Mouse (Mus musculus) gastrocnemius, adult 8-10 months (tissue): ENCODE measurements around the gene Gm6367. TPM values are rescaled to one million over a fixed set of nuclear protein-coding genes. Genes with fewer than 3 reads are reported as not detected.
"Not testable (repeated sequence)": the region's sequence is repeated elsewhere in the genome, so short reads cannot be mapped to it uniquely, and the experiment has no call there.

Experiments
- DNase-seq, 2 experiments: peaks; one replicate each; pipeline ENCODE4 v3.0.0; 2022; ENCODE audit warnings: low spot score in 2 of 2
- total RNA-seq, 4 experiments: library from RNA; stranded (reverse); gene quantifications; 2 replicates each; pipeline ENCODE4 v1.2.4; 2022

Gene Gm6367
- not detected for total RNA-seq

DNA sequence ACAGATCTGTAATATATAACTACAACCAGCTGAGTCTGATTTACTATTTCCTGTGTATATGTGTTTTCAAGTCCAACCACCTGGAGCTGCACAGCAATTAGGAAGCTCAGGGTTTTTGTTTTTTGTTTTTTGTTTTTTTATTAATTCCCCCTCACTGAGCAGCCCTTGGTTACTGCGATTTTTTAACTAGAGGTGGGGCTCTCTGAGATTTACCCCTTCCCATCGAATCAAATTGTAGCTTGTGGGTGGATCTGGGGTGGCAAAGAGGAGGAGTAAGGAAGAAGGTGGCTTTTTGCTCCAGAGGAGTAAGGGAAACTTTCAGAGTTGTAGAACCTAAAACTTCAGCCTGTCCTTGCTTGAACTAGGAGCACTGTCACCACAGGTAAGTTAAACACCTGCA lies at the start of gene Gm6367:
TSS of gene Gm6367 (plus strand) at position 301 of the 400 bp plus-strand sequence.
- DNase-seq, result not testable (repeated sequence)

Other genes with a start within 250 kb of the Gm6367 start
- gene Gm3183, start 123.2 kb upstream of the Gm6367 start, total RNA-seq, result not detected
- gene Gm7942, start 118.3 kb downstream of the Gm6367 start, total RNA-seq, result not detected
- gene Gm16513, start 194.0 kb downstream of the Gm6367 start, total RNA-seq, result not detected